Mouse (Mus musculus) embryonic facial prominence, embryonic 15.5 days (tissue): ENCODE data around the gene Hadhb. TPM values are rescaled to one million over a fixed set of nuclear protein-coding genes. Genes with fewer than 3 reads are reported as not detected.

Experiments
- microRNA counts: library from miRNA; unstranded; fragments of <30 nt; microRNA quantifications from one replicate; lab custom pipeline; 2016
- microRNA-seq: library from miRNA; unstranded; fragments of <30 nt; microRNA quantifications from one replicate; pipeline ENCODE4, GENCODE M21; 2016; ENCODE audit warnings: borderline number of aligned reads
- polyA plus RNA-seq: library from polyadenylated mRNA; unstranded; fragments of >200 nt; fragmentation: Nextera tagmentation; extraction: Ambion mirVana; gene quantifications from 2 replicates; pipeline ENCODE4 v1.2.1, GENCODE M21; 2015

Gene Hadhb
- polyA plus RNA-seq, 1 experiment from 2014 or later = 140 TPM

MicroRNA genes within 50 kb of the gene (microRNA counts, 519-probe panel; counts per million panel counts)
- microRNA mmu-miR-1960 (lab: Ali Mortazavi, UCI) = 1,589 counts per million, percentile 15 among the panel's probes with 10 or more counts

Small RNAs within 50 kb of the gene (microRNA-seq; reads per million reads assigned to microRNA genes)
- gene Mir1960 = not detected

Other genes with a start within 250 kb of the Hadhb start
- 0.25 and 0.29 TPM in 2 replicates for gene Il6, start 142.1 kb upstream of the Hadhb start, polyA plus RNA-seq
- gene Tyms, start 81.6 kb upstream of the Hadhb start, polyA plus RNA-seq = 200 and 215 TPM in 2 replicates
- 0.87 and 1.00 TPM in 2 replicates for gene Garem2, start 50.1 kb upstream of the Hadhb start, polyA plus RNA-seq
- gene 3110082J24Rik, start 49.2 kb upstream of the Hadhb start, polyA plus RNA-seq = not detected in 2 replicates
- 123 TPM in 2 replicates for gene Hadha, start 86 bp upstream of the Hadhb start, polyA plus RNA-seq
- gene Adgrf3, start 50.5 kb downstream of the Hadhb start, polyA plus RNA-seq = 0.16 TPM in 1 of 2 replicates, not detected in the other
- gene Selenoi, start 77.3 kb downstream of the Hadhb start, polyA plus RNA-seq = 16.0 and 17.5 TPM in 2 replicates
- 4.4 and 8.5 TPM in 2 replicates for gene Drc1, start 126.1 kb downstream of the Hadhb start, polyA plus RNA-seq